Mouse (Mus musculus) E14TG2a.4 (cell line): ENCODE measurements around the gene Mprip.

Experiments
- CTCF ChIP-seq: conservative IDR thresholded peaks from 2 replicates; pipeline ENCODE4 v1.5.1; 2014; ENCODE audit warnings: low read length
- NANOG ChIP-seq: IDR thresholded peaks from 2 replicates; pipeline ENCODE4 v1.6.1; 2014; ENCODE audit warnings: borderline replicate concordance, low read length, mixed read lengths
- POU5F1 ChIP-seq: IDR thresholded peaks from 2 replicates; pipeline ENCODE4 v1.6.1; 2014; ENCODE audit warnings: low read length, borderline replicate concordance

DNA sequence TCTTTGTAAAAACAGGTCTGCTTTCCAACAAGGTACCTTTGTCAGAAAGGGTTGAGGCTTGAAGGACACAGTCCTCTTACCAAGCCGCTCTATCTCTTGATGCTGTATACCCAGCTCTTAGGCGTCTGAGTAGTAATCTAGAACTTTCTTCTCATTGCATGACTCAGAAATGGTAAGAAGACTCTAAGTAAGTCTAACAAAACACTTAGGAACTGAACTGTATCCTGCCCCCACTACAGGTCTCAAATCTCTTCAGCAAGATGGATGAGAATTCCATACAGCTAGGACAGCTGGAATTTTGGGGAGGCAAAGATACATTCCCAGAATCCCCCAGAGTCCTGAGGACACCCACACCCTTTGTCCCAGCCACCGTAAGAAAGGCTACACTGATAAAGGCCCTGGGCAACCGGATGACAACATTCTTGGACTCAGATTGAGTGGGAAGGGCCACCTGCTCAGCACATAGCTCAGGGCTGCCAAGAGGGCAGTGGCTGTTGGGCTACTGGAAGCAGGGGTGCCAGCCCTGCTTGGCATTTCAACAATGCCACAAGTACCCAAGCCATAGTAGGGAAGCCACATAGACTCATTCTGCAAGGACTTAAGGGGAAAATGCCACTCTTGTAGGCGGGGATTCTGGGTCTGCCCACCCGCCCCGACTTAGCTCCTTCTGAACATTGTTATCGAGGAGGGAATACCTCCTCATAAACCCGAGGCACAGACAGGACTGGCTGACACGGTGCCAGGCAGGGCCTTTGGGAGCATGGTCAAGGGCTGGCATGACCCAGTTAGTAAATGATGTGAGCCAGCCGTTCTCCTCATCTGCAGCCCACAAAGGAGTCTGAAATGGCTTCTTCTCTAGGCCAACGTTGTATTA, 25.0 kb upstream of the Mprip start:
- TF ChIP-seq CTCF (no peak), NANOG (no peak), POU5F1 (no peak)
